Mouse (Mus musculus) gastrocnemius, adult 18-20 months (tissue): ENCODE results near the gene Espn. TPM values are rescaled to one million over a fixed set of nuclear protein-coding genes. Genes with fewer than 3 reads are reported as not detected.
A peak's percentile ranks its signal among the peaks of the same experiment; 100 is the strongest.

Source experiments
- DNase-seq: peaks from one replicate; pipeline ENCODE4 v3.0.0; 2021; ENCODE audit warnings: low spot score
- total RNA-seq, 2 experiments: library from RNA; stranded (reverse); gene quantifications; 2 replicates each; pipeline ENCODE4 v1.2.3; 2021

The Espn gene
- total RNA-seq, 2 experiments from 2014 or later = 0.36 to 0.59 TPM

- DNase-seq = no peak
Measured at GRCm38 (mm10) chr4:152146033-152146827, 5.9 kb downstream of the Espn start.

- DNase-seq = no peak
Measured at GRCm38 (mm10) chr4:152145473-152145872, 6.7 kb downstream of the Espn start.

- no peak for DNase-seq
Measured at GRCm38 (mm10) chr4:152143632-152144031, 8.5 kb downstream of the Espn start.

- no peak for DNase-seq
Measured at GRCm38 (mm10) chr4:152141521-152142135, 10.5 kb downstream of the Espn start.

GRCm38 (mm10) chr4:152140441-152140840 lies 11.7 kb downstream of the Espn start:
- DNase-seq = peak; percentile 45

GRCm38 (mm10) chr4:152138497-152139260 lies 13.5 kb downstream of the Espn start:
- DNase-seq = peak; percentile 91

GRCm38 (mm10) chr4:152136876-152137250 lies 15.3 kb downstream of the Espn start:
- DNase-seq = no peak

GRCm38 (mm10) chr4:152136112-152136875 lies 15.9 kb downstream of the Espn start:
- no peak for DNase-seq

GRCm38 (mm10) chr4:152135363-152135762 lies 16.8 kb downstream of the Espn start:
- DNase-seq = no peak

- no peak for DNase-seq
Measured at GRCm38 (mm10) chr4:152134507-152134906, 17.7 kb downstream of the Espn start.

GRCm38 (mm10) chr4:152133213-152133612 lies 19.0 kb downstream of the Espn start:
- no peak for DNase-seq

- DNase-seq = no peak
Measured at GRCm38 (mm10) chr4:152132772-152133169, 19.4 kb downstream of the Espn start.

- no peak for DNase-seq
Measured at GRCm38 (mm10) chr4:152131809-152132771, 20.1 kb downstream of the Espn start.

GRCm38 (mm10) chr4:152130771-152131653 lies 21.2 kb downstream of the Espn start:
- peak; percentile 48 for DNase-seq

GRCm38 (mm10) chr4:152129395-152129930 lies 22.7 kb downstream of the Espn start:
- DNase-seq = no peak

GRCm38 (mm10) chr4:152128784-152129183 lies 23.4 kb downstream of the Espn start:
- DNase-seq = no peak

- no peak for DNase-seq
Measured at GRCm38 (mm10) chr4:152127884-152128283, 24.3 kb downstream of the Espn start.

- DNase-seq = no peak
Measured at GRCm38 (mm10) chr4:152126026-152126920, 25.9 kb downstream of the Espn start.
